Mouse (Mus musculus) layer of hippocampus, adult 11-12 months (tissue): ENCODE measurements around the gene Adora1.
"Not testable (repeated sequence)": the region's sequence is repeated elsewhere in the genome, so short reads cannot be mapped to it uniquely, and the experiment has no call there.

Source experiments
- DNase-seq: peaks from one replicate; pipeline ENCODE4 v3.0.0; 2022; ENCODE audit warnings: low spot score

Gene Adora1

DNA sequence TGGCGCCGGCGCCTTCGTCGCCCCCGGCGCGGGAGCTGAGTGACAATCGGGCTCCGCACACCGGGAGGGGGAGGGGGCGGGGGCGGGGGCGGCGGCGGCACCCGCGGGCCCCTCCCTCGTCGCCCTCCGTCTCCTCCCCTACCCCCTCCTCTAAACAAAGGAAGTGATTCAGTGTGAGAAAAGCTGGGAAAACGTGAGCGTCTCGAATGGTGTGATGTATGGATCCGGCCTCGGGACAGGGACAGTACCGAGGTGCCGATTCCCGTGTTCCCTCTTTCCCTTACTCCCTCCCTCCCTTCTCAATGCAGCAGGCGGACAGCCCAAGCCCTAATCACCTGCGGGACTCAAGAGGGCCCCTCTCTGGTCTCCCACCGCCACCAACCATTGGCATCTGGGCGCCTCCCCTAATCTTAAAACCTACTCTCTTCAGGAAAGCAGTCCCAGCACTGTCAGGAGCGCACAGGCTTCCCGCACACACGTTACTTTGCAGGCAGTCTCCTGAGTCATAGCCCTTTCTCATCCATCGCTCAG is at the start of gene Adora1:
Gene Adora1 (minus strand): TSS at position 41 of the 531 bp plus-strand sequence.
- DNase-seq: no peak

DNA sequence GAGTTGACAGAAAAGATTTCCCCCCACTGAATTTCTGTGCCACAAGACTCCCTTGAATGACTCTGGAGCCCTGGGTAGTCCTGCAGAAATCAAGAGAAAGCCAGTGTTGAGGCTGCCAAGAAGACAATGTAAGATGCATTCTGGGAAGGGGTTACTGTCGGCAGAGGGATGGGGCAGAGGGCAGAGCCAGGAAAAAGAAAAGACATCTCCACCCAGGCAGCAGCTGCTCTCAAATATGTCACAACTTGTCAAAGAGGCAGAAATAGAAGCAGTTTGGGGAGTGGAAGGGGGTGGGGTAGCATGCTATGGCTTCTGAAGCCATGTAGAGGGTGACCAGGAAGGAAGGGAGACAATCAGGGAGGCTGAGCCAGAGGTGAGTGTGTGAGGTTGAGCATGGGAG is 47.9 kb upstream of the Adora1 start:
- no peak for DNase-seq

DNA sequence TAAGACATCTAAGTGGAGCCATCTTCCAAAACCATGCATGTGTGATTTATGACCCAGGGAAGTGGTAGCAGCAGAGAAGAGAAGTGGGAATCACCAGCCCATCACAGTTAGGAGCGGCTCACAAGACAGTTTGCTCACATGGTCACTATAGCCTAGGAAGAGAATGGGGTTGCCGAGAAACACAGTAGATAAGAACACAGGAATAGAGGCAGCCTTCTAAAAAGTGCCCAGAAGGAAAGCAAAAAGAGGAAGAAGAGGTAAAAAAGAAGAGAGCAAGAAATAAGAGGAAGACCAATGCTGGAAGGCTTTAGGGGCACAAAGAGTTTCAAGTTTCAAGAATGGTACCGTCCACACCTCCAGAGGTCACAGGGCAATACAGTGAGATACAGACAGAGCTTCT is 47.1 kb upstream of the Adora1 start:
- DNase-seq: no peak

DNA sequence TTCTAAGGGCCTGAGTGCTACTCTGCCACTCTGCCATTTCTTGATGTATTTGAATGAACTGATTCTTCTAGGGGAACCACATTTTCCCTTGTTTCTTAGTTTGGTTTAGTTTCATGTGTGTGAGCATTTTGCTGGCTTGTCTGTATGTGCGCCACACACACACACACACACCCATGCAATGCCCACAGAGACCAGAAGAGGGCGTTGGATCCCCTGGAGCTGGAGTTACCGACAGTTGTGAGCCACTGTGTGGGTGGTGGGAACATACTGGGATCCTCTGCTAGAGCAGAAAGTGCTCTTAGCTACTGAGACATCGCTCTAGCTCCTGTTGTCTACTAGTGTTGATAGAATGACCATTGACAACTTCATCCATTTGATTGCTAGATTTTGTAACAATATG is 46.3 kb upstream of the Adora1 start:
- DNase-seq: no peak

DNA sequence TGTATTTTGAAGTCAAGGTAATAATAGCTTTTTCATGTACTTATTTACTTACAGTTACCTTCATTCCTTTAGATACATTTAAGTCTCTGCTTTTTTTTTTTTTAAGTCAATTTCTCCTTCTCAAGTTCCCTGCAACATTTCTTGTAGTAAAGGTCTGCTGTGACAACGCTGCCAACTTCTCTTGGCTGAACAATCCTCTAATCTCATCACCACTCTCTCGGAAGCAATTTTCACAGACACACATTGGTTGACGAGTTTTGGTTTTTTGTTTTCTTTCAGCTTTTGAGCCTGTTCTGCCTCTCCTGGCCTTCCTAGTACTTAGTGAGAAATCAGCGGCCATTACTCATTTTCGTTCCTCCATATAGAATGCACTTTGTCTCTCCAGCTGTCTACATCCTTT is 44.9 kb upstream of the Adora1 start:
- DNase-seq: no peak

DNA sequence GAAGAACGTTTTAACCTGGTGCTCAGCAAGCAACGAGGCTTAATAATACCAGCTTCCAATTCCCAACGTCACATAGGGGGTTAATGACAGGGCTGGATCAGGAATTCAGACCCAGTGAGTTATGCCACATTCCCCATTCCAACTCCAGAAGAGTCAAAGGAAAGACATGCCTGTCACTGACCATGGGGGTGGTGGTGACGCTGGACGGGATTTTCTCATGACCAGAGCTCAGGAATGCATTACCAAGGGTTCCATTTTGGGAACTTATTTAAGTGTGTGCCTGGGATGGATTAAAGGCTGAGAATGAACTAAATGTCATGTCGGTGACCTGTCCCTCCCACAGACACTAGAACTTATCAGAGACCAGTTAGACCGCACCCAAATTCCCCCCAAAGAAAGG is 41.6 kb upstream of the Adora1 start:
- no peak for DNase-seq

DNA sequence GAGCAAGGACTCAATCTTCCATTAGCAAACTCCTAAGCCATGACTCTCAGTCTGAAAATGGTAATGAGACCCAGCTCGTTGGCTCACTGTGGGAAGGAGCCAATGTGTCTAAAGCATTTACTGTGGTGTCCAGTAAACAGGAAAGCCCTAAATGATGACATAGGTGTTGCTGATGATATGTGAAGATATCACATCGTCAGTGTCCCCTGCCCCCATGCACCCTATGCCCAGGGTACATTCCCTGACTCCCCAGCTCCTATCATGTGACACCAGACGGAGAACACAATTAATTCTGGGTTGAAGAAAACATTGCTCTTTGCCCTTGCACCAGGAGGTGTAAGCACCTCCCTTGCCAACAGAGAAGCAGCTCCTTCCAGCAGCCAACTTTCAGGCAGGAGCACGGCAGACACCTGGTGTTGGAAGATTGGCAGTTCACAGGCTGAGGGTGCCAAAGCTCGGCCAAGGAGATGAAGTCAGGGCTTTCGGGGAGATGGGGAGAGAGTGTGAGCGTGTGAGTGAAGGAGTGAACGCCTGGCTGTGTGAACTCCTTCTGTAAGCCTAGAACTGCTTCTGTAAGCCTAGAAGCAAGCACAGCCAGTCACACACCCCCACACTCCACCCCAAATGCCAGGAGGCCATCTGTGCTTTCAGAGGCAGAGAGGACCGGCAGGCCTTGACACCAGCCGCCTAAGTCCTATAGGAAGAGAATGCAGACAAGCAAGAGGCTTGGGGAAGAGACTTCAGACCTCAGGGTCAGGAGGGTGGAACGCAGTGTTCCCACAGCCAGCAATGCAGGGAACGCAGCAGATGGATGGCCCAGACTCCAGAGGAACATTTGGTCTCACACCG is 40.6 kb upstream of the Adora1 start:
- DNase-seq: peak; percentile 56

DNA sequence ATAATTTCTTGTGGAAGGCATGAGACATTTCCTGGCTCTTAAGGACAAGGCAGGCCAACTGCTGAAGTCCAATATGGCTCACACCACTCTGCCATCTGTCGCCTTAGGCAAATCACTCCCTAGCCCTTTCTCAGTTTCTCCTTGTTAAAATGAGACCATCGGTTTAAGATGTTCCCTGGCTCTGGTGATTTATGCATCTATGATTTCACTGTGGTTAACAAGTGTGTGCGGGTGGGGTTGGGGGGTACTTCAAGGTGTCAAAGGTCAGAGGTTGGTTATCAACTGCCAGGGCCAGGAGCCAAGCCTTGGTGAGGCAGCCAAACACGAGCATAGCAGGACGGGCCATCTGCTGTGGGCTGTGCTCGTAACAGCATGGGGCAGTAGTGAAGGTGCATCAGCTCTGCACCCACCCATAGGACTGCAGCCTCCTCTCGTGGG is 39.3 kb upstream of the Adora1 start:
- no peak for DNase-seq

DNA sequence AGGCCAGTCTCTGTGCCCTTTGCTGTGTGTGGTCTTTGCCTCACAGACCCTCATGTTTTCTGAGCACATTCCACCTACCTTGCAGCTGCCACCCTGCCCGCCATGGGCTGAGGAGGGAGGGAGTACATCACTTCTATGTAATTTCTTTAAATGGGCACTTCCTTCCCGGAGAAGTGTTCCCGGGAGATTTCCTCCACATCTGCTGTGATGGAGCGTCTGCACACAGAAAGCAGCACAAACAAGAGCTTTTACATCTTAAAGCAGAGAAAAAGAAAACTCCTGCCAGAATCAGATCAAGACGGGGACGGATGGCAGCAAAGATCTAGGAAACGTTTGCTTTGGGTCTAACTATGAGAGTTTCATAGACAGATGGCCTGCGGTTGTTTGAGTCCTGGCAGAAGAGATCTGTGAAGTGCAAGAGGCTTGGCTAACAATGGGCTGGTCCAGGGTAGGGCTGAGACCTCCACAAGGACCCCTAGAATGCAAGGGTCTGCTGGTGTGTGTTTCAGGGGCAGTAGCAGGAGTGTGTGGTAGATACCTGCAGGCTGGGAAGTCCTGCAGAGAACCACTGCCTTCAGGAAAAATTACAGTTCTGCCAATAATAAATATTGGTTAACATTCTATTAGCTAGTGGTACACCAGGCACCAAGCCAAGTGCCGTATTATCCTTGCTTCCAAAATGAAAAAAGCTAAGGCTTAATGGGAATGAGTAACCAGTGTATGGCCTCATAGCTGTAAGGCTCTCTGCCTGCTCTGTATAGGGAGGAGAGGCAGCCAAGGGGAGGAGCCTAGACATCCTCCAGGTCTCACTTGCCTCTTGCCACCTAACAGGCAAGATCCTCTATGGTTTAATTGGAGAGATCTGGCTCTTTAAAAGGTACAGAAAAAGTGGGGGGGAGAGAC is 38.5 kb upstream of the Adora1 start:
- DNase-seq: no peak

DNA sequence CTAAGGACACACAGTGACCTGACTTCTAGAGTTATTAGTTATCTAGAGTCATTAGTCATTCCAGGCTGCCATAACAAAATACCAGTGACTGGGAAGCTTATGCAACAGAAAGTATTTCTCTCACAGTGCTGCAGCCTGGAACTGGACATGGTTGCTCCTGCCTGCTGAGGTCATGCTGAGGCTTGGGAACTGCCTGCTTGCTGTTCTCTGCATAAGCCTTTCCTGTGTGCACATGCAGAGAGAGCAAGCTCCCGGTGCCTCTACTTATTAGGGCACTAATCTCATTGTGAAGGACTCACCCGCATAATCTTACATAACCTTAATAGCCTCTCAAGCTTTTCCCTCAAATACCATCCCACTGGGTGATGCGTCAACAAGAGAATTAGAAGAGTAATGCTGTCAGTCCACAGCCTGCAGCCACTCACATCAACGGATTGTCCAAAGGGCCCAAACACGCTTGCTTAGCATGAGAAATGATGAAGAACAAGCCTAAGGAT is 37.6 kb upstream of the Adora1 start:
- DNase-seq: no peak

DNA sequence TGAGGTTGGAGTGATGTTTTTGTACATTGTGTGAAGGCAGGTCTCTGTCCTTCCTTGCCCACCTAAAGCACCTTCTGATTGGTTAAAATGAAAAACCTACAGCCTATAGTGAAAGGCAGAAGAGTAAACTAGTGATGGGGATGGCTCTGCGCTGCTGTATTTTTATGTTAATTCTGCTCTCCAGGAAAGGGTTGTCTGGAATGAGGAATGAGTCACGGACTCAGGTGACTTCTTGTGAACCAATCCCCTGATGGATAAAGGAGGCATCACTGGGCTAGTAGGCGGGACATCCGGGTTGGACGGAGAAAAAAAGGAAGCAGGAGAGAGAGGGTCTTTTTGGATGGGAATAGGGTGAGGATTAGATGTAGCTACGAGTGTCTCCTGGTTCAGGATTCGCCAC is 34.8 kb upstream of the Adora1 start:
- no peak for DNase-seq

DNA sequence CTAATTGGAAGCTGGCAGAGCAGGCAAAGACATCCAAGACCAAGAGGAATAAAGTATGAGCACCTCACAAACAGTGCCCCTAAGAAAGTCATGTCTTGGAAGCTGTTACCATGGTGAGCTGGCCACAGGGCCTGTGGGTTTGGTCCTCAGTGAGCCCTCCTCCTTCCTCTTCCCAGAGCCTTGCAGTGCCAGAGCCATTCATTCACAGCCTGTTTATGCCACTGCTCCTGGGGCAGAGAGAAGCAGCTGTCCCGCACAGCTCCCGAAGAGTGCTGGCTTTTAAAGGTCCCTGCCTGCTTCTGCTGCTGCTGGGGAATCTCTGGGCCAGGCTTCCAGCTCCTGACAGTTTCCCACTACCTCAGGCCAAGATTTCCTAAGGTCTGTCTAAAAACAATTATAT is 30.6 kb upstream of the Adora1 start:
- no peak for DNase-seq

DNA sequence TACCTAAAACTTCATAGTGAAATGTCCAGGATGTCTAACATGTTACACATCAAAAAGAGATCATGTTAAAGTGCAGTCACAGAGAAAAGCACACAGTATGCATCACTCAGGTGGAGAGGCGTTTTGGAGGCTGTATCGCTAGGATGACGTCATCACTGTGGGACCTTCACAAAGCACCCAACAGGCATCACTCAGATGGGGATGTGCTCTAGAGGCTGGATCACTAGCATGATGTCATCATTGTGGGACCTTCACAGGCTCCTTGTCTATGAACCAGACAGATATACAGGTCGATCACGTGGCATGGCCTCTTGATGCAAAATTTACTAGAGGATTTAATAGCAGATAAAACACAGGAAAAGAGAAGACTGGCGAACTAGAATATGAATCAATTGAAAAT is 29.1 kb upstream of the Adora1 start:
- DNase-seq: no peak

DNA sequence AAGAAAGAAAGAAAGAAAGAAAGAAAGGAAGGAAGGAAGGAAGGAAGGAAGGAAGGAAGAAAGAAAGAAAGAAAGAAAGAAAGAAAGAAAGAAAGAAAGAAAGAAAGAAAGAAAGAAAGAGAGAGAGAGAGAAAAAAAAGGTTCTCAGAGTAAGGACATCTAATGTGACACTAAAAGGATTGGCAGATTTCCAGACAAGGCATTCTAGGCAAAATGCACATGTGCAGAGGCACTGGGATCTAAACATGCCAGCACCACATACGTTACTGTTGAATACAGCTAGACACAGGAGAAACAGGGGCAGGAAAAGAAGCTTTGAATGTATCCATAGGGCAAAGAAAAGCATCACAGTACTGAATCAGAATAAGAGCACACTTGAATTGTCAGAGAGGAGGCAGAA is 14.4 kb upstream of the Adora1 start:
- not testable (repeated sequence) for DNase-seq

DNA sequence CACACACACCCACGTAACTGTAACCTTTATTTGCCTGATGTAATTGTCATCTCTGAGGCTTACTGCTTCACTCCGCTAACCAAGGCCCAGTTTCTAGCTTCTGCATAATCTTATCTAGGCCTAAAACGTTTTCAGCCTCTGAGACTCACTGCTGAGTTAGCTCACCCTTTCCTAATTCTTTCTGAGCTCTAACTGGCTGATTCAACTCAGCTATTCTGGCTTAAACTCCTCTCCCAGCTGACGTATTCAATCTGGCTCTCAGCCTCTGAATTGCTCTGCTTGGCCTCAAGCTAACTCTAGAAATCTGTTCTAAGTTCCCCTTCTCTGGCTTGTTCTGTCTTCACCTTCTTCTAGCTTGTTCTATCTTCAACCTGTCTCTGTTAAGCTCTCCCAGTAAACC is 11.4 kb upstream of the Adora1 start:
- DNase-seq: peak; percentile 39

DNA sequence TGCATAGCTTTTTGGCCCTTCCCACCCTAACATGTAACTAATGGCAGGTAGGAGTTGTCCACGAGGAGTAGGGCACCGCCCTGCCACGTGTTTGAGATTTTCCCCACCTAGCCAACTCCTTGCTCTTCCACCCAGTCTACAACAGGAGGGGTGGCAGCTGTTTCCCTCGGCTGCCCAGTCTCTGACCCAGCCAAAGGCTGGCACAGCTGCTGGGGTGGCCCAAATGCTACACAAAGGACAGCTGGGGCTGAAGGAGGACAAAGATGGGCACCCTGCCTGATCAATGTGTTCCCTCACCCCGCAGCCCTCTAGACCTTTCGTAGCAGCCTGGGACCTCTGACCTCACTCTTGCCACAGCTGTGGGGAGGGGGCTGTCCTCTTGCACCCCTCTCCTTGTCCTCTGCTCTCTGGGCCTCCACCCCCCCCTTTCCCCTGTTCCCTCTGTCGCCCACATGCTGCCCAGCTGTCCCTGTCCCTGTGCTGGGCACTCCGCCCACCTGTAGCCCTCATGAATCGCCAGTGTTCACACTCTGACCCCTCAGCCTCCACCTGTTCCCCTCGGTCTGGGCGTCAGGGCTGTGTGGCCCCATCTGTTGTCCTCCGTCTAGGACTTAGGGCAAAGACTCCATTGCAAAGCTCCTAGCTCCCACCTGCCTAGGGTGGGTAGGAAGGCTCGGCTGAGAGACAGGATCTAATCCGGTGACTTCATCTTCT is 9.9 kb upstream of the Adora1 start:
- peak; percentile 37 for DNase-seq

DNA sequence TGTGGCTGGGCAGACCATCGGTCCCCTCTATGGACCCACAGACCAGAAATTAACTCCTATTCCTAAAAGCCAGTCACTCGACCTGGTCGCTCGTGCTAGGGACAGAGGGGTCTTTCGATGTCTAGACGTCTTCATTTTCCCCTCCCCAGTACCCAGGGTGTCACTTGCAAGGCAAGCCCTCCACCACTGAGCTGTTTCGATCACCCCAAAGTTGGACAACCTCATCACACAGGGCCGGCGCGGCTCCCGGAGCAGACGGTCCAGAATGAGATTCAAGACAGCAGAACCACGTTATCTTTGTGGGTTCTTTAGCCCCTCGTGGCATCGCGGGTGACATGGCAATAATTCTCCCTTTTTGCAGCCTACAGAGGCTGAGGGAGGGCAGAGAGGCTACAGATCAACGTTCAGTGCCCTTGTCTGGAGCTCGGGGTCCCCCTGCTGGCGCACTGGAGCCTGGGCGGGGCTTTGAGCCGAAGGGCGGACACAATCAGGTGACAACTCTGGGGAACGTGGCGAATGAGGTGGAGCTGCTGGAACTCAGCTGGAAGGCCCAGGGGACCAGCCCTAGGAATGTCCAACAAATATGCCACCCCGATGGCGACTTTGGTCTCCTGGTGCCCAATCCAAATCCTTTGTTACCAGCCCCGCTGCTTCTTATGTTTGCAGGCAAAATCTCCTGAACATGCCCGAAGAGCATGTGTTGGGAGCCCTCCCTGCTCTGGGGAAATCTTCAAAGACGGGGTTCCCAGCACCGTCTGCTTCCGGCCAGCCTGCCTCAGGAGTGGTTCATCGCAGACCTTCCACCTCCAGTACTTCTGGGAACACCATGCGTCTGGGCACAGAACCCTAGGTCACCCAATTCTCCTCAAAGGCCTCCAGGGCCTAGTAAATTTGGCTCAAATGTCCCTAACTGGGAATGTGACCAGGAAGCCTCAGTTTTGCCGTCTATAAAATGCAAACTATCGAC is 9.0 kb upstream of the Adora1 start:
- DNase-seq: peak; percentile 96

DNA sequence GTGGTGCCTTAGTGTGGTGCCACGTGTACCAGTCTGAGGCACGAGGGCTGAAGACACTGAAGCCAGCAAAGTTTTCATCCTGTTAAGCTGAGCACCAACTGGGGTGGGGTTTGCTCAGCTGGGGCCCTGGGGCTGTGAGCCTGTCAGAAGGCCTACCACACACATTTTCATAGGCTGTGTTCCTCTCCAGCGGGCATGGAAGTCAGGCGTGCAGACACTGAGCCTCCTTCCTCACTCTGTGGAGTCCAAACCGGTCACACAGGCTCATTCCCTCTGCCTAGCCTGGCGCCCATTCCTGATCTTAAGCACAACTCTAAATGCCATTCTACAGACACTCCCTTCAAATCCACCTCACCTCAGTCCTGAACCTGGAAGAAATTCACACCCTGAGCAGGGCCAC is 8.3 kb upstream of the Adora1 start:
- no peak for DNase-seq

DNA sequence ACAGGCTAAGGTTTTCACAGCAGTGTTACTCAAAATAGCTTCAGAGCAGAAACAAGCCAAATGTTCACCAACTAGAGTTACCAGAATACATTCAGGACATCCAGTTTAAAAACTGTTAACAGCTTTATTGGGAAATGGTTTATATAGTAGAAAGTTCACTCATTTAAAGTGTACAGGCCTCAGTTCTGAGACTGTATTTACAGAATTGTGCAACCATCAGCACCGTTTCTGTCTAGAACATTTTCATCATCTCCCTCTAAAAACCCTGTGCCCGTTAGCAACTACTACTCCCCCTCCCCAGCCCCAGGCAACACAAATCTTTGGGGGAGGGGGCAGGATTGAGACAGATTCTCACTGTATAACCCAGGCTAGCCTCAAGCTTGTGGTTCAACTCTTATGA is 7.1 kb upstream of the Adora1 start:
- DNase-seq: no peak

DNA sequence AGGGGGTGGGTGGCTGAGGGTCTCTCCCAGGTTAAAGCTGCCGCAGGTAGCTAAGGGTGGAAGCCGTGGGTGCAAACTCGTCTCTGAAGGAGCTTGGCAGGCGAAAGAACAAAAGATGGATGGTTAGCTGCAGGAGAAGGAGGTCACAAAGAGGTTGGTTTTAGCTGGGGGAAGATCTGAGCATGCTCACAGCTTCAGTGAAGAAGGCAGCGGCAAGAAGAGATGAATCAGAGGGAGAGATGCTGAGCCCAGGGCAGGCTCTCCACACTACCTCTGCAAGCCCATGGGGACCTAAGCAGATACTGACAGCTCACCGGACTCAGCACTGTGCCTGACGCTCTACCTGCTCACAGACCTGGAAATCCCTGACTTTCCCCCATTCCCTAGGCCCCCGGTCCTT is 6.1 kb upstream of the Adora1 start:
- DNase-seq: no peak

DNA sequence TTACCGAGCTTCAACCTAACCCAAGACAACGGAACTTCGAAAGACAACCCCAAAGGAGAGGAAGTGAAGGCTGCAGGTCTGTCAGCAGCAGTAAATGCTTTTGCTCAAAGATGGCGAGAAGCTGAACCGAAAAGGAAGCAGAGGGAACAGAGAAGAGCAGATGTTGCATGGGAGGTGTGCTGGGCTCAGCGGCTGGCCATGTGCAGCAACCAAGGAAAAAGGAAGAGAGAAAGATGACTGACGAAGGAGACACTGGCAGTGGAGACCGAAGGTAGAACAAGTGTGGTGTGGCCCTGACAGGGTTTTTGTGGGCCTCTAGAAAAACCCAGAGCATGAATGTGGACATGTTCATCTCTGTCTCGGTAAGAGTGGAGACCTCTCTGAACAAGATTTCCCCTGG is 5.5 kb upstream of the Adora1 start:
- no peak for DNase-seq
